Mouse (Mus musculus) testis, adult 2 months (tissue): ENCODE measurements around the gene Cep19.

Experiments used
- CTCF ChIP-seq: fragments of 200-500 bp; IDR thresholded peaks from 2 replicates; pipeline ENCODE4 v1.5.1; 2012; ENCODE audit warnings: low read depth, mild to moderate bottlenecking, inconsistent platforms, low read length, moderate library complexity; ENCODE audit not compliant: control insufficient read depth, insufficient read depth, insufficient replicate concordance
- POLR2A ChIP-seq: fragments of 200-500 bp; IDR thresholded peaks from 2 replicates; pipeline ENCODE4 v1.6.1; 2012; ENCODE audit warnings: low read depth, mild to moderate bottlenecking, inconsistent platforms, low read length, moderate library complexity; ENCODE audit not compliant: control insufficient read depth

DNA sequence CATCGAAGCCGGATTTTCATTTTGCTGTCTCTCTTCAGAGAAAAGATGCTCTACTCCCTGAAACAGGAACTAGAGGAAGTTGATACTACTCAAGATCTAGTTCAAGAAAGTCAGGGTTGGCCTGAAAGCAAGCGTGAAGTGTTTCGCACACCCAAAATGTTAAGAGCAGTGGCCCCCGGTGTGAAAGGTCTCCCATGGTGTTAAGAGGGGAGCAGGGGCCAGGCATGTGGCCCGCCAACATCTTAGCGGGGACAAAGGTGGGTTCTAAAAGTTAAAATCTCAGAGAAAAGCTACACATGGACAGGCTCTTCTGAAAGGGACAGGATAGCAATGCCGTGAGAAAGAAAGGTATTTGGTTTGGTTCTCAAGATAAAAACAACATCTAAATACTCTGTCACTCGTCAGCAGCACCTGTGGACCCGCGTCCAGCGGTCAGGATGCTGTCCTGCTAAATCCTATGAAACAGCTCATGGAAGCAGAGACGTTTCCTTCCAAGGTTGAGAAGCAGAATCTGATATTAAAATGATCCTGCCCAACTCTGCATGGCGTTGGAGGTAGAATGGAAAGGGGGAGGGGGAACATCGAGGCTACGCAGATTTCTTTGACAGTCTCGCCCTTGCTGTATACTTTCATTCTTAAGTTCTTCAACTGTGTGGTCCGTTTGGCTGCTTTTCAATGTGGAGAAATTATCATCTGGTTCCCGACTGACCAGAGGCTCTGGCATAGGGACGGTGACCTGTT lies 30.0 kb downstream of the Cep19 start:
- TF ChIP-seq POLR2A (no peak), CTCF (no peak)
